8 mouse cellular contexts compared by ENCODE assay signal in genomic region chr2:90678256-90679060, GRCm38 (mm10). TPM values are rescaled to one million over a fixed set of nuclear protein-coding genes. Genes with fewer than 3 reads are reported as not detected.
DNase-seq lines count a peak whose midpoint lies in the region; ATAC-seq and TF ChIP-seq lines count a peak whose summit lies in the region.

No protein-coding gene starts in this region.

- peak; percentile 18 for DNase-seq in kidney, postnatal 0 days (ENCODE audit: low spot score)
- DNase-seq in kidney, postnatal 36 days: no peak
- peak; percentile 63 for DNase-seq in MEL (ENCODE audit: low read depth, low spot score)
- DNase-seq in embryonic facial prominence, embryonic 10.5 days (ENCODE audit: low spot score): no peak
- DNase-seq in induced T-regulatory cell, adult 2 months (ENCODE audit: low read depth): peak; percentile 55
- no peak for DNase-seq in yolk sac, embryonic 10.5 days (ENCODE audit: low spot score)
- DNase-seq in layer of hippocampus, adult 9-10 months (ENCODE audit: low spot score): no peak

- no peaks in the 10 kb centered on the region for H3K4me1 ChIP-seq in kidney, postnatal 0 days (replicated peaks; ENCODE audit: insufficient read depth, low read length)
- H3K4me1 ChIP-seq in MEL (ENCODE audit: control insufficient read depth in 1 of 2, insufficient read depth in 2 of 2, low read length in 2 of 2): peaks cover 18 to 24% of the 10 kb centered on the region in 2 experiments
- H3K4me1 ChIP-seq in embryonic facial prominence, embryonic 10.5 days: peaks cover 15% of the 10 kb centered on the region
- peaks cover 14% of the 10 kb centered on the region for H3K4me1 ChIP-seq in midbrain, embryonic 12.5 days

- peak; percentile 65 for TF ChIP-seq CTCF in kidney, postnatal 0 days (IDR thresholded peaks at IDR 0.05; ENCODE audit: low read depth)
- peak; percentile 41 to 59 (median 55) for TF ChIP-seq CTCF in MEL (IDR thresholded peaks at IDR 0.05 in 2 of 3, conservative IDR thresholded peaks at IDR 0.05 in 1 of 3; ENCODE audit: control insufficient read depth in 1 of 3, insufficient read depth in 1 of 3, low read depth in 2 of 3, low read length in 3 of 3, poor library complexity in 1 of 3, severe bottlenecking in 1 of 3)

- TF ChIP-seq POLR2A in MEL (IDR thresholded peaks at IDR 0.05; ENCODE audit: control insufficient read depth in 1 of 2, insufficient read depth in 1 of 2, low read depth in 1 of 2, low read length in 2 of 2, poor library complexity in 1 of 2): no peak

- H3K27ac ChIP-seq in kidney, postnatal 0 days: peak overlapping the region; percentile 93
- peak overlapping the region; percentile 89 for H3K27ac ChIP-seq in MEL (ENCODE audit: control insufficient read depth, low read depth, low read length)
- H3K27ac ChIP-seq in embryonic facial prominence, embryonic 10.5 days (replicated peaks): peak overlapping the region; percentile 93
- H3K27ac ChIP-seq in midbrain, embryonic 12.5 days (replicated peaks): peak overlapping the region; percentile 94

- no peaks in the 10 kb centered on the region for H3K9me3 ChIP-seq in kidney, postnatal 0 days (replicated peaks; ENCODE audit: low read length)
- H3K9me3 ChIP-seq in MEL (replicated peaks; ENCODE audit: insufficient read depth, low read length): no peaks in the 10 kb centered on the region
- no peaks in the 10 kb centered on the region for H3K9me3 ChIP-seq in embryonic facial prominence, embryonic 10.5 days
- H3K9me3 ChIP-seq in midbrain, embryonic 12.5 days: no peaks in the 10 kb centered on the region

- peak overlapping the region; percentile 91 for H3K4me2 ChIP-seq in kidney, postnatal 0 days (ENCODE audit: low read length)
- H3K4me2 ChIP-seq in midbrain, embryonic 12.5 days (replicated peaks): peak overlapping the region; percentile 90

- H3K79me2 ChIP-seq in MEL (ENCODE audit: control insufficient read depth, insufficient read depth, low read length, poor library complexity): peaks cover 17% of the 10 kb centered on the region

- peak overlapping the region; percentile 72 for H3K4me3 ChIP-seq in kidney, postnatal 0 days (replicated peaks; ENCODE audit: low read depth, low read length)
- peak overlapping the region; percentile 68 to 85 for H3K4me3 ChIP-seq in MEL (ENCODE audit: control insufficient read depth in 1 of 2, insufficient read depth in 1 of 2, low read depth in 2 of 2, low read length in 2 of 2)
- H3K4me3 ChIP-seq in embryonic facial prominence, embryonic 10.5 days: peak overlapping the region; percentile 96
- H3K4me3 ChIP-seq in midbrain, embryonic 12.5 days: peak overlapping the region; percentile 91

- H3K9ac ChIP-seq in kidney, postnatal 0 days (ENCODE audit: low read depth, low read length): peak overlapping the region; percentile 71
- H3K9ac ChIP-seq in MEL (ENCODE audit: control insufficient read depth, low read depth, low read length, poor library complexity, severe bottlenecking): peak overlapping the region; percentile 83
- H3K9ac ChIP-seq in midbrain, embryonic 12.5 days (replicated peaks): peak overlapping the region; percentile 79

- H3K36me3 ChIP-seq in kidney, postnatal 0 days (ENCODE audit: insufficient read depth, low read length): no peaks in the 10 kb centered on the region
- peaks cover 5 to 36% of the 10 kb centered on the region in 2 experiments for H3K36me3 ChIP-seq in MEL (ENCODE audit: control insufficient read depth in 1 of 2, insufficient read depth in 2 of 2, low read length in 2 of 2)
- H3K36me3 ChIP-seq in embryonic facial prominence, embryonic 10.5 days (replicated peaks): peaks cover 30% of the 10 kb centered on the region
- peaks cover under 1% of the 10 kb centered on the region; the same call in 1 of the 2 replicates for H3K36me3 ChIP-seq in midbrain, embryonic 12.5 days

- no peaks in the 10 kb centered on the region for H3K27me3 ChIP-seq in kidney, postnatal 0 days (ENCODE audit: insufficient read depth, low read length)
- no peaks in the 10 kb centered on the region for H3K27me3 ChIP-seq in MEL (ENCODE audit: control insufficient read depth in 1 of 2, insufficient read depth in 2 of 2, low read length in 2 of 2)
- no peaks in the 10 kb centered on the region for H3K27me3 ChIP-seq in embryonic facial prominence, embryonic 10.5 days (replicated peaks; ENCODE audit: low read depth, poor library complexity, severe bottlenecking)
- no peaks in the 10 kb centered on the region for H3K27me3 ChIP-seq in midbrain, embryonic 12.5 days

- TF ChIP-seq EP300 in MEL (IDR thresholded peaks at IDR 0.05; ENCODE audit: low read depth in 1 of 2, low read length in 2 of 2): no peak

- peak; percentile 36; the same call in 1 of the 2 replicates for ATAC-seq in kidney, postnatal 0 days (replicated peaks; ENCODE audit: low FRiP score, low read depth)
- peak; percentile 63 for ATAC-seq in midbrain, embryonic 12.5 days (ENCODE audit: low FRiP score, low read depth)

- WGBS in kidney, postnatal 0 days: 30% methylated on average over 26 of the region's 26 CpGs
- 32% methylated on average over 26 of the region's 26 CpGs for WGBS in embryonic facial prominence, embryonic 10.5 days
- WGBS in midbrain, embryonic 12.5 days: 32% methylated on average over 26 of the region's 26 CpGs

- TF ChIP-seq RAD21 in MEL (IDR thresholded peaks at IDR 0.05; ENCODE audit: low read depth, low read length): peak; percentile 36

TF ChIP-seq in MEL, 35 proteins besides CTCF, POLR2A, EP300 and RAD21:
- TF ChIP-seq MYC (IDR thresholded peaks at IDR 0.05; ENCODE audit: low read depth, low read length) (peak; percentile 38; the same call in 1 of the 2 replicates), BHLHE40 (IDR thresholded peaks at IDR 0.05; ENCODE audit: borderline replicate concordance, low read depth, low read length) (no peak), MXI1 (IDR thresholded peaks at IDR 0.05; ENCODE audit: low read depth, low read length) (no peak), HCFC1 (IDR thresholded peaks at IDR 0.05; ENCODE audit: low read depth, low read length) (no peak), SMC3 (IDR thresholded peaks at IDR 0.05; ENCODE audit: low read depth, low read length) (peak; percentile 63), ZC3H11A (IDR thresholded peaks at IDR 0.05; ENCODE audit: low read depth, low read length) (peak; percentile 48; the same call in 1 of the 2 replicates)

RNA-seq across cellular contexts. Expression of gene Nup160, which starts 1.4 kb away (rescaled TPM):
- polyA plus RNA-seq in kidney, postnatal 0 days (2015; fragmentation: Nextera tagmentation; extraction: Ambion mirVana): 19.9 and 21.4 TPM in 2 replicates
- total RNA-seq in MEL (2012; rRNA removed): 43.8 and 53.4 TPM in 2 replicates
- 10 to 100 TPM; 63.8 to 91.4 TPM for polyA plus RNA-seq in MEL (2012; ENCODE audit: insufficient read depth in 1 of 2, insufficient read length in 2 of 2, low read depth in 1 of 2, low replicate concordance in 2 of 2, missing spikeins in 1 of 2)
- polyA plus RNA-seq in embryonic facial prominence, embryonic 10.5 days (2016; fragmentation: Nextera tagmentation; extraction: Ambion mirVana): 71.3 and 73.0 TPM in 2 replicates
- 47.8 and 50.1 TPM in 2 replicates for polyA plus RNA-seq in midbrain, embryonic 12.5 days (2016; fragmentation: Nextera tagmentation; extraction: Ambion mirVana)

Comparison
In these comparisons a context has a peak if more than half of its experiments do, and no peak if none do; other contexts are left out.
1. DNase-seq: peak in kidney, postnatal 0 days (single experiment), MEL (single experiment) and induced T-regulatory cell, adult 2 months (single experiment); none in kidney, postnatal 36 days (0 of 2), embryonic facial prominence, embryonic 10.5 days (single experiment), yolk sac, embryonic 10.5 days (single experiment) and layer of hippocampus, adult 9-10 months (single experiment).
2. Peak in every context shown above with its lines, with median percentiles within 50 percentile points of each other: H3K27ac ChIP-seq, H3K4me3 ChIP-seq and H3K9ac ChIP-seq.